Mouse (Mus musculus) embryonic facial prominence, embryonic 14.5 days (tissue): ENCODE measurements at regions not wholly inside any gene's neighbourhood (a gene's known extent, or its start where the extent isn't known, plus 50 kb on each side); places are given as distances from the start of the nearest gene placed in this dataset.

Source experiments
- ATAC-seq: fragments of 200-750 bp; cut with Nextera tagmentation; 2 replicates; pipeline ENCODE4 v1.8.0; 2017; ENCODE audit warnings: low read depth, moderate number of reproducible peaks, moderate TSS enrichment
- DNase-seq: peaks from one replicate; pipeline ENCODE4 v3.0.0-alpha.2; 2015; ENCODE audit warnings: low spot score
- H3K27ac ChIP-seq: fragments of 300-500 bp; sonication (generic); replicated peaks from 2 replicates; pipeline ENCODE4 v1.5.1; 2014; ENCODE audit warnings: low read depth, mild to moderate bottlenecking, low read length, moderate library complexity
- H3K27me3 ChIP-seq: fragments of 300-500 bp; sonication (generic); replicated peaks from 2 replicates; pipeline ENCODE4 v1.6.1; 2014; ENCODE audit warnings: low read length; ENCODE audit not compliant: control insufficient read depth, insufficient read depth
- H3K36me3 ChIP-seq: fragments of 300-500 bp; sonication (generic); 2 replicates; pipeline ENCODE4 v1.6.1; 2014; ENCODE audit warnings: low read length, mixed read lengths; ENCODE audit not compliant: control insufficient read depth, insufficient read depth
- H3K4me1 ChIP-seq: fragments of 300-500 bp; sonication (generic); 2 replicates; pipeline ENCODE4 v1.6.1; 2014; ENCODE audit warnings: antibody characterized with exemption, low read length; ENCODE audit not compliant: control insufficient read depth, insufficient read depth
- H3K4me2 ChIP-seq: fragments of 300-500 bp; sonication (generic); 2 replicates; pipeline ENCODE4 v1.6.1; 2014; ENCODE audit warnings: low read depth, mild to moderate bottlenecking, low read length, moderate library complexity, mixed read lengths
- H3K4me3 ChIP-seq: fragments of 300-500 bp; sonication (generic); 2 replicates; pipeline ENCODE4 v1.5.1; 2014; ENCODE audit warnings: low read depth, mild to moderate bottlenecking, low read length
- H3K9ac ChIP-seq: fragments of 300-500 bp; sonication (generic); 2 replicates; pipeline ENCODE4 v1.6.1; 2014; ENCODE audit warnings: low read depth, mild to moderate bottlenecking, low read length, moderate library complexity, mixed read lengths
- H3K9me3 ChIP-seq: fragments of 300-500 bp; sonication (generic); 2 replicates; pipeline ENCODE4 v1.6.1; 2016; ENCODE audit warnings: low read length; ENCODE audit not compliant: control insufficient read depth
- WGBS: fragments of 180-500 bp; shearing (Covaris S2); extraction: QIAGEN DNeasy Blood & Tissue Kit; methylation state at CpG from one replicate; pipeline ENCODE4 v1.1.7; 2014; 5-methylcytosine and 5-hydroxymethylcytosine counted together

DNA sequence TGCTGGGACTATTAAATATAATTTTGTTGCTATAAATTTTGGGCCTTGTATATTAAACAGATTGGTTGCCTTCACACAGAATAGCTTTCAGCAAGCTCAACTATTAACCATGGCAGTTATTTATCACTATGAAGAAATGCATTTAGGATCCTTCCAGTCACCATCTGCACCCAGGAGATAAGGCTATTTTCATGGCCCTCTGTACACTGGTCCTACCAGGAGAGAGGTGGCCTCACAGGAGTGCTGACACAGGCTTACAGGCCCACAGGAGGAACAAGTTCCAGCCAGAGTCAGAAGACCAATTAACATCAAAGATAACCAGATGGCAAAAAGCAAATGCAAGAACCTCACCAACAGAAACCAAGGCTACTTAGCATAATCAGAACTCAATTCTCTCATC, 731.3 kb downstream of the Ryr2 start:
- H3K4me3 ChIP-seq = no peak overlapping the region
- no peak overlapping the region for H3K27ac ChIP-seq
- DNase-seq = no peak
- no peak overlapping the region for H3K9ac ChIP-seq
- no peaks in the 10 kb centered on the region for H3K27me3 ChIP-seq
- no peaks in the 10 kb centered on the region for H3K4me1 ChIP-seq
- H3K4me2 ChIP-seq = no peak overlapping the region
- H3K9me3 ChIP-seq = 0 out of 2 replicates have a peak, but pooled peaks cover 6% of the 10 kb centered on the region
- H3K36me3 ChIP-seq = no peaks in the 10 kb centered on the region
- ATAC-seq = no peak

DNA sequence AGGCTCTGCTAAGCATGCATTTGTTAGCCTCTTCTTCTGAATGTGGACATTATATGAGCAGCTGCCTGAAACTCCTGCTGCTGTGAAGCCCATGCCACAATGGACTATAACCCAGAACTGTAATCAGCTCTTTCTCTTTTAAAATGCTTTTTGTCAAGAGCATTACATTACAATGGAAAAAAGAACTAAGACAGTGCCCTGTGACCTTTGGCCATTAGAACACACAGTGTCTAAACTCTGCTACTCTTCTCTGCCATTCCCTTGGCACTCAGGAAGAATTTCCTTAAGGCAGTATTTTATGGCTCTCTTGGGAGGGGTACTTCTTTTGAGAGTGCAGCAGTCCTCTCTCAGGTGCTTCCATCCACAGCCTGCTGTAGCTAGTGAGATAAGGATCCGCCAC, 737.3 kb downstream of the Ryr2 start:
- H3K27ac ChIP-seq = no peak overlapping the region
- WGBS = 70% methylated on average over 1 of the region's 1 CpGs

DNA sequence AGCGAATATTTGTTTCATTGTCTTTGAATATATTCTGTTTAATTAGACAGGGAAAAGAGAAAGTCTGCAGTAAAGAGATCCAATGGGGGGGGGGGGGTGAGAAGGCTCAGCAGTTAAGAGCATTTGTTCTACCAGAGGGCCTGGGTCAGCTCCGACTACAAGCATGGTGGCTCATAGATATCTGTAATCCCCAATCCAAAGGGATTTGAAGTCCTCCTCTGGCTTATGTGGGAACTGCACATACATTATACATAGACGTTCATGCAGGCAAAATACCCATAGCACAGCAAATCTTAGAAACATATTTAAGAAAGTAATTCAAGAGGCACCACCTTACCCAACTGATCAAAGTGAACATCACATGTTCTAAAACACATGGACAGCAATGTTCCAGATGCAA, 743.9 kb downstream of the Ryr2 start:
- no peak overlapping the region for H3K4me2 ChIP-seq
- H3K9ac ChIP-seq = no peak overlapping the region
- no peaks in the 10 kb centered on the region for H3K4me1 ChIP-seq
- ATAC-seq (no peak), DNase-seq (no peak)
- no peak overlapping the region for H3K27ac ChIP-seq
- H3K4me3 ChIP-seq = no peak overlapping the region
- no peaks in the 10 kb centered on the region for H3K9me3 ChIP-seq
- 67% methylated on average over 3 of the region's 3 CpGs for WGBS
- H3K27me3 ChIP-seq = no peaks in the 10 kb centered on the region
- H3K36me3 ChIP-seq = no peaks in the 10 kb centered on the region

More for the DNA sequence above, 737.3 kb downstream of the Ryr2 start:
- H3K27me3 ChIP-seq = no peaks in the 10 kb centered on the region
- H3K9me3 ChIP-seq = no peaks in the 10 kb centered on the region
- no peaks in the 10 kb centered on the region for H3K4me1 ChIP-seq
- no peak overlapping the region for H3K9ac ChIP-seq
- no peak for DNase-seq
- H3K4me2 ChIP-seq = no peak overlapping the region
- no peak overlapping the region for H3K4me3 ChIP-seq
- no peak for ATAC-seq
- H3K36me3 ChIP-seq = no peaks in the 10 kb centered on the region

DNA sequence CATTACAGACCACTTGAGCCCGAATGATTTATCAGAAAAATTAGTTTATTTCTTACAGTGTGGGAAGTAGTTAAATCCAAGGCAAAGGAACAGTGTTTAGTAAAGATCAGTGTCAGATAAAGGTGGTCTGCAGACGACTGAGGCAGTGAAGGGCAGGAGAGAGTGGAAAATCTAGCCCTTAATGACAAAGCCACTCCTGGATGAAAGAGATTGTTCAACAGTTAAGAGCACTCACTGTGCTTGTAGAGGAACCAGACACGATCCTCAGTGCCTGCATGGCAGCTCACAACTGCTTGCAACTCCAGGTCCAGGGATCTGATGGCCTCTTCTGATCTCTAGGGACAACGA, 758.3 kb downstream of the Ryr2 start:
- Histone ChIP-seq H3K4me2 (no peak overlapping the region), H3K9me3 (no peaks in the 10 kb centered on the region), H3K36me3 (no peaks in the 10 kb centered on the region), H3K4me3 (no peak overlapping the region), H3K9ac (no peak overlapping the region), H3K27me3 (no peaks in the 10 kb centered on the region), H3K4me1 (no peaks in the 10 kb centered on the region), H3K27ac (no peak overlapping the region)
- no peak for ATAC-seq
- no peak for DNase-seq
- 45% methylated on average over 4 of the region's 4 CpGs for WGBS

DNA sequence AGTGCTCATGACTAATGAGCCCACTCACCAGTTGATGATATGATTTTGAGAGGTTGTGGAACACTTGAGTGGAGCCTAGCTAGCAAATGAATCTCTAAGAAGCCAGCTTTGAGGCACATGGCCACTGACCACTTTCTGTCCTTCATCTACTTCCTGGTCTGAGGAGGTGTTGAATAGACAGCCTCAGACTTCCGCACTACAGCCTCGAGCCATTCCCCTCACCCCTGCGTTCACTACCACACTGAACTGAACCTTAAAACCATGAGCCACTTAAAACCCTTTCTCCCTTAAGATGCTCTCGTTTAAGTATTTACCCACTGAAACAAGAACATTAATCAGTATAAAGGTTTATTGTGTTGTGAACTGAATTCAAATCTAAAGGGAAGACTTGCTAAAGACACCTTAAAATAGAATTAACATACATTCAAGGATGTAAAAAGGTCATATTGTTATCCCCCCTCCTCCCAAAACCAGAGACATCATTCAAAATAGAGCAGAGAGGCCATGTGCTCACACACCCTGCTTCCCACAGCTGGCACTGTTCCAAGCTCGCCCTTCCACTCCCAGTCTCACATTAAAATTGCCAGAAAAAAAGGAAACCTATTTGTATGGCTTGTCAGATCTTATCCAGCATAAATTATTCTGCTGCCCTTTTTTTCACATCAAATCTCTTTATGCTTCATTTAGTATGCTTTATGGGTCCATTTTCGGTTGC, 758.8 kb downstream of the Ryr2 start:
- WGBS = 59% methylated on average over 6 of the region's 6 CpGs
- H3K27me3 ChIP-seq = no peaks in the 10 kb centered on the region
- no peak overlapping the region for H3K4me2 ChIP-seq
- no peak overlapping the region for H3K9ac ChIP-seq
- DNase-seq (peak; percentile 24), ATAC-seq (0 out of 2 replicates have a peak, but pooled peaks have one; percentile 41)
- no peaks in the 10 kb centered on the region for H3K36me3 ChIP-seq
- no peaks in the 10 kb centered on the region for H3K4me1 ChIP-seq
- H3K9me3 ChIP-seq = no peaks in the 10 kb centered on the region
- H3K4me3 ChIP-seq = no peak overlapping the region
- H3K27ac ChIP-seq = no peak overlapping the region

DNA sequence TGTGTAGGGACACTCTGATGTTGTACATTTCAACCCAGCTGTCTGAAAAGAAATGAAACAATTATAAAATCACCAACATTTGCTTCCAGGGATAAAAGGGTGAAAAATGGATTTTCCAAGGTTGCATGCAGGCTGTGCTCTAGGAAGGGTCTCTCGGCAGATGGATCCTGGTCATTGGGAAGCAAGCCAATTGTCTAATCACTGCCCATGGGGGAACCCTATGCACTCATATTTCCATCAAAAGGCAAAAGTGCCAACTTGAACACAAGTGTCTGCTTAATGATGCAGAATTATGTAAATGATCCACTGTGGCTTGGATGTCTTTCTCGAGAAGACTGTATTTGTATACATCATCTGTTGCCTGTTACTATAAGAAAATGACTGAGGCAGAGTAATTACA, 762.2 kb downstream of the Ryr2 start:
- H3K36me3 ChIP-seq = no peaks in the 10 kb centered on the region
- no peaks in the 10 kb centered on the region for H3K4me1 ChIP-seq
- no peak overlapping the region for H3K4me3 ChIP-seq
- no peak for ATAC-seq
- no peak for DNase-seq
- no peak overlapping the region for H3K9ac ChIP-seq
- no peak overlapping the region for H3K27ac ChIP-seq
- no peaks in the 10 kb centered on the region for H3K27me3 ChIP-seq
- 52% methylated on average over 2 of the region's 2 CpGs for WGBS
- H3K4me2 ChIP-seq = no peak overlapping the region
- no peaks in the 10 kb centered on the region for H3K9me3 ChIP-seq

DNA sequence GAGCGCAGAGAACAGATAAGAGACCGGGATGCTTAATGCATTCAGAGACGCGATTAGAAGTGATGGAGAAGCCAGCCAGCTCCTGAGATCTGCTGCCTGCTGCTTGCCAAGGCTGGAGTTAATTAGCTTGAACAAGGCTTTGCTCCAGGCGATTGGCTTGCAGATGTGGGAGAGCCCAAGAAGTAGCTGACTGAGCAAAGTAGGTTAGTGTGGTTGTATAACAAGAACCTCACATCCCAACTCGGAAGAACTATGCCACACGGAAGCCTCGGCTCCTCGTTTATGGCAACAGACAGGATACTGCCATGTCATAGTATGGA, 768.5 kb downstream of the Ryr2 start:
- peak; percentile 75 for DNase-seq
- Histone ChIP-seq H3K4me2 (no peak overlapping the region), H3K4me3 (no peak overlapping the region), H3K9me3 (no peaks in the 10 kb centered on the region), H3K27ac (no peak overlapping the region), H3K27me3 (no peaks in the 10 kb centered on the region), H3K9ac (no peak overlapping the region), H3K4me1 (peaks cover 3% of the 10 kb centered on the region; the same call in 1 of the 2 replicates), H3K36me3 (no peaks in the 10 kb centered on the region)
- 37% methylated on average over 9 of the region's 9 CpGs for WGBS
- peak; percentile 55; the same call in 1 of the 2 replicates for ATAC-seq

DNA sequence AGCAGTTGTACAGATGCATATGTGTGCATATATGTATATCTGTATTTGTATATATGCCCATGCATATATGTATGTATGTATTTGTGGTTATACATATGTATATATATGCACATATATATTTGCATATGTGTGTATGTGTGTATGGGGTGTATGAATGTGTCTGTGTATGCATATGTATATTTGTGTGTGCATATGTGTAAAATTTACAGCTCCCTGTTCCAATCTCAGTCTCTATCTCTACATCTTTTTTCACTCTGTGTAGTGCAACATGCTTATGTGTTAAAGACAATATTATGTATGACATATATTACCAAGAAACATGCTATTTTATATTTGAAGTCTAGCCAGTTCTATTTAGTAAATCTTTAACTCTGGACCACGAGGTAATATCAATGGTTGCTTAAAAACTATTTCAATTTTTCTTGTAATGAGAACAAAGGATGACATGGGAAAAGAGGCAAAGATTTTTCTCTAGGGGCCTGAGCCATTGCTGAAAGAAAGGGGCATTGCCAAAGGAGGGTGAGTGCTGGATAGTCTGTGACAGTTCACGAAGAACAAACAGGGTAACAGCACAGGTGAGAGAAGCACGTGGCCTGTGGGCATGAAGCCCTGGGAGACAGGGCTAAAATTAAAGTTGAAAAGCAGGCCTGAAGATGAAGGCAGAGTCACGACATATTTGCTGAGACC, 769.0 kb downstream of the Ryr2 start:
- Histone ChIP-seq H3K9ac (no peak overlapping the region), H3K4me3 (no peak overlapping the region), H3K4me1 (peaks cover 3% of the 10 kb centered on the region; the same call in 1 of the 2 replicates), H3K36me3 (no peaks in the 10 kb centered on the region), H3K9me3 (no peaks in the 10 kb centered on the region), H3K27ac (no peak overlapping the region), H3K27me3 (no peaks in the 10 kb centered on the region), H3K4me2 (no peak overlapping the region)
- ATAC-seq (no peak), DNase-seq (no peak)
- WGBS = 44% methylated on average over 4 of the region's 4 CpGs

DNA sequence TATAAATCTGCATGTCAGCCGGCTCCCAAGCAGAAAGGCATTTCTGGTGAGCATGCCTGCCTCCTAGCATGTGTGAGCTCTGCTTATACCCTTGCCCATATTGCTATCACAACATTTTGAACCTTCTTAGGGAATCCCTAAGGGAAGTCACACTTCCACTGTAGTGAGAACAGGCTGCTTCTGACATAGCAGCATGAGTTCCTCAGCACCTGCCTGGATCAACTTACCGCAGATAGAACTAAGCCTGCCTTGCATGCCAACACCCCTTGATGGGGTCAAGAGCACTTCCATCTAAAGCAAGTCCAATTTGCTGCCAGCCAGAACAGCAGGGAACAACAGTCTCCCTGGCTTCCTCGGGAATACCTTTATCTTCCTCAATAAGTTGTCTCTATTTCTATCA, 769.8 kb downstream of the Ryr2 start:
- Histone ChIP-seq H3K4me1 (peaks cover 3% of the 10 kb centered on the region; the same call in 1 of the 2 replicates), H3K27me3 (no peaks in the 10 kb centered on the region), H3K9me3 (no peaks in the 10 kb centered on the region), H3K4me2 (no peak overlapping the region), H3K36me3 (no peaks in the 10 kb centered on the region), H3K4me3 (no peak overlapping the region), H3K27ac (no peak overlapping the region), H3K9ac (no peak overlapping the region)
- ATAC-seq = no peak
- 75% methylated on average over 3 of the region's 3 CpGs for WGBS
- no peak for DNase-seq
